Mouse (Mus musculus): ENCODE data around the gene Ascl1. TPM values are rescaled to one million over a fixed set of nuclear protein-coding genes. Genes with fewer than 3 reads are reported as not detected.

Gene Ascl1
- total RNA-seq (2014; rRNA removed), result 19.4 and 23.9 TPM in 2 replicates
- polyA plus RNA-seq (2015; fragmentation: Nextera tagmentation; extraction: Ambion mirVana), result 4.6 and 4.7 TPM in 2 replicates

- WGBS, result under 1% methylated on average over 29 of the region's 34 CpGs
- peaks cover 7% of the 10 kb centered on the region; the same call in 1 of the 2 replicates for H3K4me1 ChIP-seq (ENCODE audit: insufficient read depth, low read length)
- H3K9me3 ChIP-seq (ENCODE audit: low read length), result no peaks in the 10 kb centered on the region
- H3K27ac ChIP-seq, result peak within 1 kb of the TSS; percentile 76
- peak within 1 kb of the TSS; percentile 58 for H3K9ac ChIP-seq (replicated peaks; ENCODE audit: low read length)
- peak; percentile 71 for DNase-seq (ENCODE audit: low spot score)
- ATAC-seq, result peak; percentile 28; the same call in 1 of the 2 replicates
- H3K4me2 ChIP-seq (ENCODE audit: low read depth, low read length), result peak within 1 kb of the TSS; percentile 93
- no peak for TF ChIP-seq CTCF (IDR thresholded peaks at IDR 0.05; ENCODE audit: low read depth)
- peak within 1 kb of the TSS; percentile 71 for H3K4me3 ChIP-seq (ENCODE audit: low read length)
- no peaks in the 10 kb centered on the region for H3K36me3 ChIP-seq (ENCODE audit: insufficient read depth, low read length)
- peaks cover 10% of the 10 kb centered on the region; the same call in 1 of the 2 replicates for H3K27me3 ChIP-seq (ENCODE audit: insufficient read depth, low read length)
These were observed at the start of gene Ascl1 for GRCm38 (mm10) chr10:87493576-87493975. Ascl1 (minus strand) TSS chr10:87493660.

DNA sequence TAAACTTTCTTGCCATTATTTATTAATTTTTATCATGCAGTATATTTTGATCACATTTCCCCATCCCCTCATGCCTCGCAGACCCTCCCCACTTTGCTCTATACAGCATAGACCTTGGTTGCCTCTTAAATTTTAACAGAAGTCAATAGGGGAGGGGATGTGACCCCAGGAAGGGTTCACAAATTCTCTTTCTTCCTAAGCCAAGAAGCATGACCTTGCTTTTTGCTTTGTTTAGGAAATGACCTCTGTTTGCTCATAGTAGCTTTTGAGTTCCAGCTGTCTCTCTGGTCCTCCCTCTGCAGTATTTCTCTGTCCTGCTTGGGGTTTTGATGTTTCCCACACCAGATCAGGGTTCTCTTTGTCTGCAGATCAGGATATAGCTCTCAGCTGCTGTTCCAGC lies 40.7 kb upstream of the Ascl1 start:
- Histone ChIP-seq H3K27me3 (ENCODE audit: insufficient read depth, low read length) (no peaks in the 10 kb centered on the region), H3K27ac (no peak overlapping the region), H3K9me3 (ENCODE audit: low read length) (no peaks in the 10 kb centered on the region), H3K4me2 (ENCODE audit: low read depth, low read length) (no peak overlapping the region), H3K4me1 (ENCODE audit: insufficient read depth, low read length) (no peaks in the 10 kb centered on the region), H3K36me3 (ENCODE audit: insufficient read depth, low read length) (no peaks in the 10 kb centered on the region), H3K9ac (replicated peaks; ENCODE audit: low read length) (no peak overlapping the region), H3K4me3 (ENCODE audit: low read length) (no peak overlapping the region)
- DNase-seq (ENCODE audit: low spot score), result no peak
- ATAC-seq, result no peak
- 91% methylated on average over 1 of the region's 1 CpGs for WGBS
- no peak for TF ChIP-seq CTCF (IDR thresholded peaks at IDR 0.05; ENCODE audit: low read depth)

DNA sequence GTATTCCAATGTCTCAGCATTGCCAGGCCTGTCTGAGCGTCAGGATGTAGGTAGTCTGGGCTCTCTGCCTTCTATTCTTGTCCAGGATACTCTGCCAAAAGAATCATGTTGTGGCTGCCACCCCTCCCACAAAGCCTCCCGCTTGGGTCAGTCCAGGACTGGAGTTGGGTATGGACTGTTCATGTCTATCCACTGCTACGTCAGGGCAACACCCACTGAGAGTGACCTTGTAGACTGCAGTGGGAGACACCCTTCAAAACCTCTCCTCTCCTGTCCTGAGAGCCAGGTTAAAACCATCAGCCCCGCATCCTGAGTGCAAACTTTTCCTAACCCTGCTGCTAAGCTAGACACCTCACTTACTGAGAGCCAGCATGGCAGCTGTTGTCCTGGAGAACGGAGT lies 28.2 kb upstream of the Ascl1 start, which contains the start of gene Pah:
Gene Pah (plus strand): TSS at position 150 of the 400 bp plus-strand sequence.
- Histone ChIP-seq H3K27me3 (ENCODE audit: insufficient read depth, low read length) (no peaks in the 10 kb centered on the region), H3K27ac (no peak within 1 kb of the TSS), H3K9me3 (ENCODE audit: low read length) (no peaks in the 10 kb centered on the region), H3K9ac (replicated peaks; ENCODE audit: low read length) (no peak within 1 kb of the TSS), H3K4me1 (ENCODE audit: insufficient read depth, low read length) (no peaks in the 10 kb centered on the region), H3K4me2 (ENCODE audit: low read depth, low read length) (no peak within 1 kb of the TSS), H3K36me3 (ENCODE audit: insufficient read depth, low read length) (no peaks in the 10 kb centered on the region), H3K4me3 (ENCODE audit: low read length) (no peak within 1 kb of the TSS)
- ATAC-seq (no peak), DNase-seq (ENCODE audit: low spot score) (no peak)
- TF ChIP-seq CTCF (IDR thresholded peaks at IDR 0.05; ENCODE audit: low read depth), result no peak
- 80% methylated on average over 5 of the region's 5 CpGs for WGBS

DNA sequence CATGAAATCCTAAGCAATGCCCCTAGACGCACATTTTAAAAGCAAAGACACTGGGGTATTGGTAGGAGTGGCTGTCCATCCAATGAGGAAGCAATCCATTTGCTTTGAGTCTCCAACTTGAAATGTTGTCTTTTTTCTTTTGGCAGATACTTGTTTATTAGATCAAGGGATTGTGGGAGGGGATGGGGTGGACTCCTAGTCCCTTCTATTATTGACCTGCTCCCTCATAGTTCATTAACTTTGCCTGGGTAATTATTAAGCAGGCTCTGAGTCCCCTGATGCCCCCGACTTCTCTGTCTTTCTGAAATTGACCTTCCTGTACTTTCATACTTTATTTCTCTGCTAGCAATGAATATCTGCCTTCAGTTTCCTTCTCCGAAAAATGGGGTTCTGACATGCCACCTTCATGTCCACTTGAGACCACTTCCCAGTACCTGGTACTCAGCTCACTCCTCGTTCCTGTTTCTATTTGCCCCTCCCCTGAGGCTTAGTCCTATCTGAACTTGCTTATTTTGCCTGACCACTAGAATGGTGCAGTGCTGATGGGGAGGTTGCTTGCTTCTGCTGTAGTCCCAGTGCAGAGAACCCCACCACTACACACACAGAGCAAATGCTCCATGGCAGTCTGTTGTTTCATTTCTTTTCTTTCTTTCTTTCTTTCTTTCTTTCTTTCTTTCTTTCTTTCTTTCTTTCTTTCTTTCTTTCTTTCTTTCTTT lies 27.1 kb upstream of the Ascl1 start:
- no peak for ATAC-seq
- no peak overlapping the region for H3K4me2 ChIP-seq (ENCODE audit: low read depth, low read length)
- H3K4me1 ChIP-seq (ENCODE audit: insufficient read depth, low read length), result no peaks in the 10 kb centered on the region
- no peaks in the 10 kb centered on the region for H3K36me3 ChIP-seq (ENCODE audit: insufficient read depth, low read length)
- H3K27me3 ChIP-seq (ENCODE audit: insufficient read depth, low read length), result no peaks in the 10 kb centered on the region
- TF ChIP-seq CTCF (IDR thresholded peaks at IDR 0.05; ENCODE audit: low read depth), result no peak
- no peaks in the 10 kb centered on the region for H3K9me3 ChIP-seq (ENCODE audit: low read length)
- DNase-seq (ENCODE audit: low spot score), result no peak
- H3K4me3 ChIP-seq (ENCODE audit: low read length), result no peak overlapping the region
- no peak overlapping the region for H3K27ac ChIP-seq
- WGBS, result 78% methylated on average over 4 of the region's 4 CpGs
- no peak overlapping the region for H3K9ac ChIP-seq (replicated peaks; ENCODE audit: low read length)

- no peaks in the 10 kb centered on the region for H3K27me3 ChIP-seq (ENCODE audit: insufficient read depth, low read length)
- DNase-seq (ENCODE audit: low spot score), result no peak
These were observed 25.1 kb upstream of the Ascl1 start for GRCm38 (mm10) chr10:87518585-87518984.

DNA sequence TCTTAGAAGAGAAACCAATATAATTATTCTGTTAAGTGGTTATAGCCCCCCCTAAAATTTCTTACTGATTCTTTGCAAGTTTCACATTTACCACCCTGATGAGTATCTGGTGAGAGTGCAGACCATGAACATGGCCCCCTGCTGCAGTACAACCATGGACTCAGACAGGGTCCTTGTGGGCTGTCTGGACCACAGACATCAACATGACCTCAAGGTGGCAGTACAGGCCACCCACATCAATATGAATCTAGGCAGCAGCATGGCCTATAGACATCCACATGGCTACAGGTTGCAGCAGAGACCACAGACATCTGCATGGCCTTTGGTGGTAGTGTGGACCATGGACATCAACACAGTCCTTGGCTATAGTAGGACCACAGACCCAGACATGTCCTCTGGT lies 19.6 kb upstream of the Ascl1 start:
- Histone ChIP-seq H3K27ac (no peak overlapping the region), H3K4me3 (ENCODE audit: low read length) (no peak overlapping the region), H3K9me3 (ENCODE audit: low read length) (no peaks in the 10 kb centered on the region), H3K27me3 (ENCODE audit: insufficient read depth, low read length) (no peaks in the 10 kb centered on the region), H3K4me1 (ENCODE audit: insufficient read depth, low read length) (no peaks in the 10 kb centered on the region), H3K9ac (replicated peaks; ENCODE audit: low read length) (no peak overlapping the region), H3K36me3 (ENCODE audit: insufficient read depth, low read length) (no peaks in the 10 kb centered on the region), H3K4me2 (ENCODE audit: low read depth, low read length) (no peak overlapping the region)
- ATAC-seq, result no peak
- 0 out of 2 replicates have a peak, but pooled peaks have one; percentile 16 for TF ChIP-seq CTCF (IDR thresholded peaks at IDR 0.05; ENCODE audit: low read depth)
- no peak for DNase-seq (ENCODE audit: low spot score)

More at GRCm38 (mm10) chr10:87518585-87518984, 25.1 kb upstream of the Ascl1 start:
- H3K27ac ChIP-seq, result no peak overlapping the region
- no peak overlapping the region for H3K4me2 ChIP-seq (ENCODE audit: low read depth, low read length)
- TF ChIP-seq CTCF (IDR thresholded peaks at IDR 0.05; ENCODE audit: low read depth), result no peak
- no peaks in the 10 kb centered on the region for H3K36me3 ChIP-seq (ENCODE audit: insufficient read depth, low read length)
- no peaks in the 10 kb centered on the region for H3K9me3 ChIP-seq (ENCODE audit: low read length)
- ATAC-seq, result no peak
- H3K4me3 ChIP-seq (ENCODE audit: low read length), result no peak overlapping the region
- WGBS, result 77% methylated on average over 2 of the region's 2 CpGs
- H3K4me1 ChIP-seq (ENCODE audit: insufficient read depth, low read length), result no peaks in the 10 kb centered on the region
- no peak overlapping the region for H3K9ac ChIP-seq (replicated peaks; ENCODE audit: low read length)

- H3K27ac ChIP-seq, result no peak overlapping the region
- no peak overlapping the region for H3K4me3 ChIP-seq (ENCODE audit: low read length)
- TF ChIP-seq CTCF (IDR thresholded peaks at IDR 0.05; ENCODE audit: low read depth), result no peak
- DNase-seq (ENCODE audit: low spot score) (no peak), ATAC-seq (no peak)
- no peaks in the 10 kb centered on the region for H3K36me3 ChIP-seq (ENCODE audit: insufficient read depth, low read length)
- no peak overlapping the region for H3K9ac ChIP-seq (replicated peaks; ENCODE audit: low read length)
- WGBS, result 88% methylated on average over 4 of the region's 4 CpGs
- H3K27me3 ChIP-seq (ENCODE audit: insufficient read depth, low read length), result no peaks in the 10 kb centered on the region
- H3K4me1 ChIP-seq (ENCODE audit: insufficient read depth, low read length), result no peaks in the 10 kb centered on the region
- H3K4me2 ChIP-seq (ENCODE audit: low read depth, low read length), result no peak overlapping the region
- no peaks in the 10 kb centered on the region for H3K9me3 ChIP-seq (ENCODE audit: low read length)
These were observed 15.1 kb upstream of the Ascl1 start for GRCm38 (mm10) chr10:87508581-87508980.

All from hindbrain, postnatal 0 days (tissue).